Mouse (Mus musculus) CD4-positive, CD25-positive, alpha-beta regulatory T cell (primary cell): ENCODE data around the gene Pxdc1. TPM values are rescaled to one million over a fixed set of nuclear protein-coding genes. Genes with fewer than 3 reads are reported as not detected.

Experiments used
- polyA plus RNA-seq: library from polyadenylated mRNA; unstranded; fragments of 100-300 nt; shearing (Covaris generic); gene quantifications from one replicate; pipeline ENCODE4 v1.2.1, GENCODE M21; 2017

Pxdc1 gene
- polyA plus RNA-seq: 0.77 TPM

GRCm38 (mm10) chr13:34653391-34653790 lies at the start of gene Pxdc1:
TSS of gene Pxdc1 (minus strand) at chr13:34653486.

Other genes starting within 250 kb of the Pxdc1 start
- gene Fam50b, start 81.4 kb upstream of the Pxdc1 start, polyA plus RNA-seq: not detected
- gene Prpf4b, start 221.8 kb upstream of the Pxdc1 start, polyA plus RNA-seq: 97.7 TPM